Mouse (Mus musculus): ENCODE measurements around the gene Igdcc3.

DNA sequence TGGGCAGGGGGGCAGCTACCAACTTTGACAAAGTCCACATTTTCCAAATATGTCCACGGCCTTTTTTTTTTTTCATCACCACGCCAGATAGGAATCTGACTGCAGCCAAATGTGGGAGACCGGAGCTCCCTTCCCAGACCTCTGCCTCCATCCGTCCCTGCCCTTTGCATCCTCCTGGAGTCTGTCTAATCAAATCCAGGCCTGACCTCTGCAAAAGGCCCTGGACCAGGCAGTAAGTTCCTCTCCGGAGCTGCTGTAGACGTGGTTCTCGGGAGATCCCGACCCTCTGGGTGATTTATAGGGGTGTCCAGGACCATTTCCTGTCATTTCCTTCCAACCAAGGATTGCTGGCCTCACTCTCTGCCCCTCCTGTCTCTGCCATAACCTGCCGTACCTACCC, 31.7 kb downstream of the Igdcc3 start:
- TF ChIP-seq CTCF (IDR thresholded peaks at IDR 0.05) (no peak), EP300 (IDR thresholded peaks at IDR 0.05) (no peak)

All from lung, postnatal 0 days (tissue).